Mouse (Mus musculus) midbrain, postnatal 0 days (tissue): Measurements from ENCODE around the gene Napa. TPM values are rescaled to one million over a fixed set of nuclear protein-coding genes. Genes with fewer than 3 reads are reported as not detected.

Source experiments
- ATAC-seq: fragments of 200-750 bp; cut with Nextera tagmentation; 2 replicates; pipeline ENCODE4 v1.8.0; 2017; ENCODE audit warnings: moderate number of reproducible peaks, mild to moderate bottlenecking, moderate TSS enrichment, moderate library complexity; ENCODE audit not compliant: low FRiP score
- DNase-seq: peaks from one replicate; pipeline ENCODE4 v3.0.0-alpha.2; 2015; ENCODE audit warnings: low spot score
- H3K27ac ChIP-seq: fragments of 300-500 bp; sonication (generic); 2 replicates; pipeline ENCODE4 v1.5.1; 2014; ENCODE audit warnings: low read depth, mild to moderate bottlenecking, low read length, mixed read lengths
- H3K27me3 ChIP-seq: fragments of 300-500 bp; sonication (generic); 2 replicates; pipeline ENCODE4 v1.6.1; 2014; ENCODE audit warnings: low read length, control low read depth, mixed read lengths; ENCODE audit not compliant: insufficient read depth
- H3K36me3 ChIP-seq: fragments of 300-500 bp; sonication (generic); 2 replicates; pipeline ENCODE4 v1.6.1; 2014; ENCODE audit warnings: low read length, control low read depth, mixed read lengths; ENCODE audit not compliant: insufficient read depth
- H3K4me1 ChIP-seq: fragments of 300-500 bp; sonication (generic); 2 replicates; pipeline ENCODE4 v1.6.1; 2014; ENCODE audit warnings: mild to moderate bottlenecking, control low read depth, antibody characterized with exemption, low read length, mixed read lengths; ENCODE audit not compliant: insufficient read depth
- H3K4me2 ChIP-seq: fragments of 300-500 bp; sonication (generic); 2 replicates; pipeline ENCODE4 v1.6.1; 2014; ENCODE audit warnings: low read depth, mild to moderate bottlenecking, low read length, mixed read lengths; ENCODE audit not compliant: poor library complexity, severe bottlenecking
- H3K4me3 ChIP-seq: fragments of 300-500 bp; sonication (generic); 2 replicates; pipeline ENCODE4 v1.5.1; 2014; ENCODE audit warnings: low read depth, mild to moderate bottlenecking, low read length, moderate library complexity
- H3K9ac ChIP-seq: fragments of 300-500 bp; sonication (generic); replicated peaks from 2 replicates; pipeline ENCODE4 v1.6.1; 2014; ENCODE audit warnings: mild to moderate bottlenecking, low read length, moderate library complexity, mixed read lengths; ENCODE audit not compliant: poor library complexity, severe bottlenecking
- H3K9me3 ChIP-seq: fragments of 300-500 bp; sonication (generic); 2 replicates; pipeline ENCODE4 v1.6.1; 2016; ENCODE audit warnings: low read length, control low read depth
- CTCF ChIP-seq: IDR thresholded peaks from 2 replicates; pipeline ENCODE4 v1.5.1; 2016; ENCODE audit warnings: antibody characterized with exemption, mild to moderate bottlenecking
- WGBS: fragments of 180-500 bp; shearing (Covaris S2); extraction: QIAGEN DNeasy Blood & Tissue Kit; methylation state at CpG from one replicate; pipeline ENCODE4 v1.1.7; 2014; 5-methylcytosine and 5-hydroxymethylcytosine counted together
- polyA plus RNA-seq: library from polyadenylated mRNA; unstranded; fragments of >200 nt; fragmentation: Nextera tagmentation; extraction: Ambion mirVana; gene quantifications from 2 replicates; pipeline ENCODE4 v1.2.1, GENCODE M21; 2015
- total RNA-seq: library from RNA; depleted of rRNA; stranded (reverse); fragments of >200 nt; gene quantifications from 2 replicates; pipeline ENCODE4 v1.2.3, GENCODE M21; 2014

Gene Napa
- total and polyA plus RNA-seq, 2 experiments from 2014 or later: 236 to 403 TPM

GRCm38 (mm10) chr7:16052684-16053083 lies 45.6 kb upstream of the Napa start:
- Histone ChIP-seq H3K27me3 (no peaks in the 10 kb centered on the region), H3K9ac (peak overlapping the region; percentile 54), H3K36me3 (no peaks in the 10 kb centered on the region), H3K4me2 (peak overlapping the region; percentile 57), H3K27ac (peak overlapping the region; percentile 75), H3K4me3 (peak overlapping the region; percentile 43), H3K9me3 (no peaks in the 10 kb centered on the region), H3K4me1 (peaks cover 10% of the 10 kb centered on the region; the same call in 1 of the 2 replicates)
- peak; percentile 99 for DNase-seq
- TF ChIP-seq CTCF: 0 out of 2 replicates have a peak, but pooled peaks have one; percentile 1
- peak; percentile 88 for ATAC-seq
- 0% methylated on average over 24 of the region's 24 CpGs for WGBS

- Histone ChIP-seq H3K27ac (no peak overlapping the region), H3K4me2 (peak overlapping the region; percentile 57), H3K4me3 (peak overlapping the region; percentile 43), H3K36me3 (no peaks in the 10 kb centered on the region), H3K27me3 (no peaks in the 10 kb centered on the region), H3K4me1 (peaks cover 10% of the 10 kb centered on the region; the same call in 1 of the 2 replicates), H3K9me3 (no peaks in the 10 kb centered on the region), H3K9ac (no peak overlapping the region)
- TF ChIP-seq CTCF: no peak
- ATAC-seq (no peak), DNase-seq (no peak)
- WGBS: 11% methylated on average over 6 of the region's 6 CpGs
These were observed 45.2 kb upstream of the Napa start for GRCm38 (mm10) chr7:16053105-16053504.

- H3K9ac ChIP-seq: no peak overlapping the region
- ATAC-seq (no peak), DNase-seq (no peak)
- H3K4me3 ChIP-seq: no peak overlapping the region
- no peaks in the 10 kb centered on the region for H3K27me3 ChIP-seq
- H3K9me3 ChIP-seq: no peaks in the 10 kb centered on the region
- WGBS: 61% methylated on average over 4 of the region's 4 CpGs
- H3K27ac ChIP-seq: no peak overlapping the region
- TF ChIP-seq CTCF: peak; percentile 1; the same call in 1 of the 2 replicates
- no peak overlapping the region for H3K4me2 ChIP-seq
- peaks cover 3% of the 10 kb centered on the region; the same call in 1 of the 2 replicates for H3K4me1 ChIP-seq
- H3K36me3 ChIP-seq: no peaks in the 10 kb centered on the region
These were observed 43.3 kb upstream of the Napa start for GRCm38 (mm10) chr7:16054966-16055365.

- no peak for ATAC-seq
- DNase-seq: no peak
- no peak for TF ChIP-seq CTCF
- H3K36me3 ChIP-seq: no peaks in the 10 kb centered on the region
- no peaks in the 10 kb centered on the region for H3K4me1 ChIP-seq
- no peak overlapping the region for H3K9ac ChIP-seq
- WGBS: 88% methylated on average over 6 of the region's 6 CpGs
- H3K4me2 ChIP-seq: no peak overlapping the region
- no peak overlapping the region for H3K27ac ChIP-seq
- no peak overlapping the region for H3K4me3 ChIP-seq
- H3K27me3 ChIP-seq: no peaks in the 10 kb centered on the region
- no peaks in the 10 kb centered on the region for H3K9me3 ChIP-seq
These were observed 42.6 kb upstream of the Napa start for GRCm38 (mm10) chr7:16055665-16056064.

- H3K4me1 ChIP-seq: no peaks in the 10 kb centered on the region
- 27% methylated on average over 5 of the region's 5 CpGs for WGBS
- H3K4me2 ChIP-seq: no peak overlapping the region
- TF ChIP-seq CTCF: peak; percentile 68
- no peak overlapping the region for H3K9ac ChIP-seq
- ATAC-seq: no peak
- H3K4me3 ChIP-seq: no peak overlapping the region
- H3K36me3 ChIP-seq: no peaks in the 10 kb centered on the region
- DNase-seq: peak; percentile 47
- H3K27ac ChIP-seq: no peak overlapping the region
- H3K27me3 ChIP-seq: no peaks in the 10 kb centered on the region; the same call in 1 of the 2 replicates
- H3K9me3 ChIP-seq: peaks cover 4% of the 10 kb centered on the region; the same call in 1 of the 2 replicates
These were observed 41.7 kb upstream of the Napa start for GRCm38 (mm10) chr7:16056459-16057135.

- no peak overlapping the region for H3K4me3 ChIP-seq
- no peak for TF ChIP-seq CTCF
- peaks cover 5% of the 10 kb centered on the region; the same call in 1 of the 2 replicates for H3K9me3 ChIP-seq
- no peak overlapping the region for H3K9ac ChIP-seq
- whole genome bisulfite sequencing: 55% methylated on average over 2 of the region's 2 CpGs
- DNase-seq (no peak), ATAC-seq (no peak)
- no peaks in the 10 kb centered on the region for H3K4me1 ChIP-seq
- H3K27me3 ChIP-seq: no peaks in the 10 kb centered on the region; the same call in 1 of the 2 replicates
- H3K4me2 ChIP-seq: no peak overlapping the region
- no peaks in the 10 kb centered on the region for H3K36me3 ChIP-seq
- H3K27ac ChIP-seq: no peak overlapping the region
These were observed 41.1 kb upstream of the Napa start for GRCm38 (mm10) chr7:16057136-16057534.
